Comparison of ENCODE assay signal across 8 mouse cellular contexts in the genomic region with DNA sequence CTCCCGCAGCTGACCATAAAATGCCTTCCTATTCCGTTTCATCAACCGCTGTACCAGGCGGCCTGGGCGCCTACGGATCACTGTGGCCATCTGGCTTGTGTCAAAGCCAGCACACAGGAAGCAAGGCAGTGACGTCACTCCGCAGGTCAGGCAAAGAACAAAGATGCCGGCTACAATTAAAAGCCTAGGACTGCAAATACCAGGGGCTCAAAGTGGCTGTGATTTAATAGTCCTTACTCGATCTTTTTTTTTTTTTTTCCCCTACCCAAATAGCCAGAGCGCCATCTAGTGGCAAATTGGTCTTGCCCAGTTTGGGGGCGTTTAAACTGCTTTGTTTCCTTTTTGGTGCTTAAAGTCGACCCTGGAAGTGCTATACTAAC. TPM values are rescaled to one million over a fixed set of nuclear protein-coding genes. Genes with fewer than 3 reads are reported as not detected.
A peak's percentile ranks its signal among the peaks of the same experiment; 100 is the strongest.
DNase-seq lines count a peak whose midpoint lies in the region; ATAC-seq lines count a peak whose summit lies in the region.

No protein-coding gene starts in this region.

- no peak overlapping the region for H3K27ac ChIP-seq in embryonic facial prominence, embryonic 11.5 days (replicated peaks; ENCODE audit: low read depth, low read length)
- peak overlapping the region; percentile 57 for H3K27ac ChIP-seq in stomach, embryonic 16.5 days (ENCODE audit: low read length)

- 17% methylated on average over 13 of the region's 13 CpGs for WGBS in embryonic facial prominence, embryonic 11.5 days
- 7% methylated on average over 13 of the region's 13 CpGs for WGBS in stomach, embryonic 16.5 days

- H3K4me3 ChIP-seq in embryonic facial prominence, embryonic 11.5 days (ENCODE audit: low read depth, low read length), result no peak overlapping the region
- peak overlapping the region; percentile 30 for H3K4me3 ChIP-seq in stomach, embryonic 16.5 days (replicated peaks; ENCODE audit: low read length)

- peak; percentile 74 to 89 for DNase-seq in adrenal gland, adult (ENCODE audit: inconsistent age in 2 of 2, low spot score in 1 of 2)
- DNase-seq in adrenal gland, adult 8-10 months, result no peak
- DNase-seq in T-cell, adult 2 months (ENCODE audit: low spot score), result peak; percentile 28
- DNase-seq in embryonic facial prominence, embryonic 11.5 days (ENCODE audit: low spot score), result peak; percentile 91
- peak; percentile 31 to 34 for DNase-seq in heart, postnatal 36 days
- DNase-seq in kidney, postnatal 4 days, result peak; percentile 76 to 85

- H3K4me2 ChIP-seq in embryonic facial prominence, embryonic 11.5 days (ENCODE audit: low read depth, low read length), result no peak overlapping the region; the same call in 1 of the 2 replicates
- H3K4me2 ChIP-seq in stomach, embryonic 16.5 days (ENCODE audit: low read depth, low read length), result peak overlapping the region; percentile 56

- peak; percentile 77 for ATAC-seq in embryonic facial prominence, embryonic 11.5 days (replicated peaks; ENCODE audit: insufficient number of reproducible peaks, low FRiP score, low TSS enrichment, low read depth)
- peak; percentile 61 for ATAC-seq in megakaryocyte progenitor cell, adult 5-6 weeks (replicated peaks; ENCODE audit: poor library complexity)
- ATAC-seq in stomach, embryonic 16.5 days (ENCODE audit: insufficient read depth, low FRiP score), result peak; percentile 50; the same call in 1 of the 2 replicates

- H3K9me3 ChIP-seq in embryonic facial prominence, embryonic 11.5 days (replicated peaks; ENCODE audit: control insufficient read depth, low read length), result no peaks in the 10 kb centered on the region
- no peaks in the 10 kb centered on the region for H3K9me3 ChIP-seq in stomach, embryonic 16.5 days (replicated peaks; ENCODE audit: control insufficient read depth, low read length)

- H3K4me1 ChIP-seq in embryonic facial prominence, embryonic 11.5 days (ENCODE audit: control insufficient read depth, insufficient read depth, low read length), result no peaks in the 10 kb centered on the region
- peaks cover 37% of the 10 kb centered on the region for H3K4me1 ChIP-seq in stomach, embryonic 16.5 days (ENCODE audit: control insufficient read depth, insufficient read depth, low read length)

- H3K36me3 ChIP-seq in embryonic facial prominence, embryonic 11.5 days (replicated peaks; ENCODE audit: control insufficient read depth, insufficient read depth, low read depth, low read length), result no peaks in the 10 kb centered on the region
- H3K36me3 ChIP-seq in stomach, embryonic 16.5 days (ENCODE audit: control insufficient read depth, insufficient read depth, low read length), result no peaks in the 10 kb centered on the region

- intact Hi-C loops in heart, postnatal 36 days (cut with DNase I), result loop anchor here (5.0 to 10.0 kb wide), 2 partner anchors 385 to 568 kb away; no protein-coding TSS in a partner anchor

- H3K9ac ChIP-seq in embryonic facial prominence, embryonic 11.5 days (replicated peaks; ENCODE audit: low read length), result no peak overlapping the region
- H3K9ac ChIP-seq in stomach, embryonic 16.5 days (ENCODE audit: low read length), result peak overlapping the region; percentile 34; the same call in 1 of the 2 replicates

- H3K27me3 ChIP-seq in embryonic facial prominence, embryonic 11.5 days (ENCODE audit: control insufficient read depth, insufficient read depth, low read length), result no peaks in the 10 kb centered on the region
- no peaks in the 10 kb centered on the region for H3K27me3 ChIP-seq in stomach, embryonic 16.5 days (ENCODE audit: control insufficient read depth, insufficient read depth, low read length)

RNA-seq across cellular contexts. Expression of gene Msrb3, which starts 26.4 kb away (rescaled TPM):
- 10 to 100 TPM; 50.2 to 86.6 (median 67.3) TPM for total RNA-seq in adrenal gland, adult 8-10 months (2022)
- polyA plus RNA-seq in embryonic facial prominence, embryonic 11.5 days (2014; fragmentation: Nextera tagmentation; extraction: Ambion mirVana), result 6.4 and 6.6 TPM in 2 replicates
- total RNA-seq in heart, postnatal 36 days (2021), result 10 to 100 TPM; 84.0 to 89.1 TPM
- 0.51 and 1.0 TPM in 2 replicates for total RNA-seq in megakaryocyte progenitor cell, adult 5-6 weeks (2015)
- 1.0 and 1.3 TPM in 2 replicates for total RNA-seq in megakaryocyte progenitor cell, adult 5-6 weeks (2017)
- polyA plus RNA-seq in stomach, embryonic 16.5 days (2015; fragmentation: Nextera tagmentation; extraction: Ambion mirVana), result 22.6 and 29.6 TPM in 2 replicates

Comparison
In these comparisons a context has a peak if more than half of its experiments do, and no peak if none do; other contexts are left out.
1. RNA of gene Msrb3, which starts 26.4 kb away (total RNA-seq): 84.0 to 89.1 TPM in heart, postnatal 36 days and 50.2 to 86.6 TPM in adrenal gland, adult 8-10 months; 0.51 to 1.3 TPM in megakaryocyte progenitor cell, adult 5-6 weeks; every median in the first group is over 10 times any median in the second.
2. Peak in every context shown above with its lines, with median percentiles within 50 percentile points of each other: ATAC-seq.